9 mouse cellular contexts compared by ENCODE assay signal in genomic region chr9:54502873-54503272, GRCm38 (mm10). TPM values are rescaled to one million over a fixed set of nuclear protein-coding genes. Genes with fewer than 3 reads are reported as not detected.
DNase-seq lines count a peak whose midpoint lies in the region; ATAC-seq and TF ChIP-seq lines count a peak whose summit lies in the region.
"Had no signal": no experiment of that assay in that cellular context is flagged by ENCODE, and none has a peak within 500 bp of the region (broad histone marks: within the 10 kb centered on the region; RNA-seq: fewer than 3 reads in every experiment).

No protein-coding gene starts in this region.

- no peaks in the 10 kb centered on the region for H3K9me3 ChIP-seq in hindbrain, embryonic 15.5 days
- no peaks in the 10 kb centered on the region for H3K9me3 ChIP-seq in liver, embryonic 11.5 days (ENCODE audit: control insufficient read depth, low read length)
- H3K9me3 ChIP-seq: megakaryocyte, embryonic 14.5 days had no signal

- 0 out of 2 replicates have a peak overlapping the region, but pooled peaks have one; percentile 79 for H3K9ac ChIP-seq in hindbrain, embryonic 15.5 days
- no peak overlapping the region for H3K9ac ChIP-seq in liver, embryonic 11.5 days (ENCODE audit: low read depth, low read length)

- no peaks in the 10 kb centered on the region for H3K27me3 ChIP-seq in cerebellum, adult 2 months (ENCODE audit: control insufficient read depth, insufficient read depth, low read length)
- no peaks in the 10 kb centered on the region for H3K27me3 ChIP-seq in hindbrain, embryonic 15.5 days
- peaks cover 20% of the 10 kb centered on the region for H3K27me3 ChIP-seq in liver, embryonic 11.5 days (replicated peaks; ENCODE audit: control insufficient read depth, insufficient read depth, low read length)

- TF ChIP-seq CTCF in cerebellum, adult 2 months (IDR thresholded peaks at IDR 0.05; ENCODE audit: borderline replicate concordance, insufficient read depth, low read depth, low read length): no peak

- H3K4me2 ChIP-seq in hindbrain, embryonic 15.5 days: peak overlapping the region; percentile 67
- H3K4me2 ChIP-seq in liver, embryonic 11.5 days: peak overlapping the region; percentile 97

- 18% methylated on average over 12 of the region's 12 CpGs for WGBS in cerebellum, adult 2 months
- WGBS in hindbrain, embryonic 15.5 days: 11% methylated on average over 12 of the region's 12 CpGs
- WGBS in liver, embryonic 11.5 days: 22% methylated on average over 12 of the region's 12 CpGs

- H3K4me1 ChIP-seq in cerebellum, adult 2 months (ENCODE audit: control insufficient read depth, insufficient read depth, low read length): peaks cover 2% of the 10 kb centered on the region; the same call in 1 of the 2 replicates
- H3K4me1 ChIP-seq in hindbrain, embryonic 15.5 days (replicated peaks): peaks cover 32% of the 10 kb centered on the region
- H3K4me1 ChIP-seq in liver, embryonic 11.5 days (replicated peaks; ENCODE audit: control insufficient read depth, insufficient read depth, low read length): no peaks in the 10 kb centered on the region; the same call in 1 of the 2 replicates

- TF ChIP-seq POLR2A in cerebellum, adult 2 months (IDR thresholded peaks at IDR 0.05; ENCODE audit: borderline replicate concordance, insufficient read depth, low read length): no peak

- peak overlapping the region; percentile 51 for H3K4me3 ChIP-seq in cerebellum, adult 2 months (replicated peaks; ENCODE audit: insufficient read depth, low read depth, low read length)
- H3K4me3 ChIP-seq in hindbrain, embryonic 15.5 days: peak overlapping the region; percentile 68
- H3K4me3 ChIP-seq in liver, embryonic 11.5 days (ENCODE audit: low read depth, low read length): no peak overlapping the region

- H3K27ac ChIP-seq in cerebellum, adult 2 months (ENCODE audit: insufficient read depth, low read length): no peak overlapping the region
- H3K27ac ChIP-seq in hindbrain, embryonic 15.5 days (replicated peaks): no peak overlapping the region
- H3K27ac ChIP-seq in liver, embryonic 11.5 days (ENCODE audit: low read depth, low read length): no peak overlapping the region

- ATAC-seq in hindbrain, embryonic 15.5 days (ENCODE audit: low FRiP score, low read depth): no peak
- no peak for ATAC-seq in liver, embryonic 11.5 days (replicated peaks; ENCODE audit: low FRiP score)

- no peaks in the 10 kb centered on the region for H3K36me3 ChIP-seq in hindbrain, embryonic 15.5 days
- no peaks in the 10 kb centered on the region for H3K36me3 ChIP-seq in liver, embryonic 11.5 days (ENCODE audit: control insufficient read depth, insufficient read depth, low read length)

- peak; percentile 18 for DNase-seq in MN1 (ENCODE audit: low spot score)
- DNase-seq in cerebellum, adult 2 months: peak; percentile 41 to 46
- no peak for DNase-seq in liver, embryonic 11.5 days (ENCODE audit: low spot score)
- DNase-seq in spleen, postnatal 36 days (ENCODE audit: low spot score in 2 of 2): no peak
- DNase-seq in layer of hippocampus, adult 9-10 months (ENCODE audit: low spot score): no peak
- DNase-seq in thymus, postnatal 36 days: no peak
- no peak for DNase-seq in frontal cortex, postnatal 36 days (ENCODE audit: low spot score in 2 of 2)

RNA-seq across cellular contexts. Expression of gene Dmxl2, which starts 1.4 kb away (rescaled TPM):
- polyA plus RNA-seq in cerebellum, adult 2 months (2012; rRNA removed): 97.9 and 98.9 TPM in 2 replicates
- 56.0 and 59.9 TPM in 2 replicates for polyA plus RNA-seq in hindbrain, embryonic 15.5 days (2015; fragmentation: Nextera tagmentation; extraction: Ambion mirVana)
- 2.5 and 2.6 TPM in 2 replicates for polyA plus RNA-seq in liver, embryonic 11.5 days (2014; fragmentation: Nextera tagmentation; extraction: Ambion mirVana)

RNA-seq across cellular contexts. Expression of gene Sh2d7, which starts 35.9 kb away (rescaled TPM):
- polyA plus RNA-seq in cerebellum, adult 2 months (2012; rRNA removed): not detected in 2 replicates
- polyA plus RNA-seq in hindbrain, embryonic 15.5 days (2015; fragmentation: Nextera tagmentation; extraction: Ambion mirVana): 0.09 TPM in 1 of 2 replicates, not detected in the other
- not detected in 2 replicates for polyA plus RNA-seq in liver, embryonic 11.5 days (2014; fragmentation: Nextera tagmentation; extraction: Ambion mirVana)

RNA-seq across cellular contexts. Expression of gene Cib2, which starts 57.1 kb away (rescaled TPM):
- polyA plus RNA-seq in cerebellum, adult 2 months (2012; rRNA removed): 31.7 and 40.2 TPM in 2 replicates
- polyA plus RNA-seq in hindbrain, embryonic 15.5 days (2015; fragmentation: Nextera tagmentation; extraction: Ambion mirVana): 61.6 and 62.3 TPM in 2 replicates
- polyA plus RNA-seq in liver, embryonic 11.5 days (2014; fragmentation: Nextera tagmentation; extraction: Ambion mirVana): 4.6 and 5.3 TPM in 2 replicates

Comparison
In these comparisons a context has a peak if more than half of its experiments do, and no peak if none do; other contexts are left out.
1. DNase-seq: peak in MN1 (single experiment) and cerebellum, adult 2 months (2 of 2); none in liver, embryonic 11.5 days (single experiment), spleen, postnatal 36 days (0 of 2), layer of hippocampus, adult 9-10 months (single experiment), thymus, postnatal 36 days (0 of 2) and frontal cortex, postnatal 36 days (0 of 2).
2. RNA of gene Dmxl2, which starts 1.4 kb away (polyA plus RNA-seq): 97.9 to 98.9 TPM in cerebellum, adult 2 months and 56.0 to 59.9 TPM in hindbrain, embryonic 15.5 days; 2.5 to 2.6 TPM in liver, embryonic 11.5 days; every median in the first group is over 10 times any median in the second.